Mouse (Mus musculus) megakaryocyte, embryonic 14.5 days (primary cell): ENCODE measurements around the gene Npy.

Experiments used
- FLI1 ChIP-seq: IDR thresholded peaks from 2 replicates; pipeline ENCODE4 v1.6.1; 2012; ENCODE audit warnings: low read length, inconsistent platforms, mixed read lengths
- GATA1 ChIP-seq: IDR thresholded peaks from 3 replicates; pipeline ENCODE4 v1.6.1; 2012; ENCODE audit warnings: mixed read lengths, low read length, inconsistent platforms, borderline replicate concordance

GRCm38 (mm10) chr6:49780846-49781400, 41.6 kb upstream of the Npy start:
- TF ChIP-seq GATA1, result no peak
- no peak for TF ChIP-seq FLI1
